In the genomic region with DNA sequence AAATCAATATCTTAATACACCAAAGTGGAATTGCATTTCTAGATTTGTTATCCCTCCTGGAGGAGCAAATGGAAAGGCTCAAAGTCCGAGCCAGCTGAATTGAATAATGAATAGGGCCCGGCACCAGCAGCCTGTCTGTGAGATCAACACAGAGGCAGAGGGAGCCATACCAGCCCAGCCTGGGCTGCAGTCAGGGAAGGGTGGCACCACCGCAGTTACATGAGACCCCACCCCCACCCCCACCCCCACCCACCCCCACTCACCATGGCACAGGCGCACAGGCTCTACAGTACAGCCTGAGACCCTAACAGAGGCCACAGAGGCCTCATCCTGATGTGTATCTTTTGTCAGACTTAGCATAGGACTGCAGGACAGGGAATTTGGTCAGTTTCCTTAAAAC, we compare ENCODE assay signal across 24 mouse cellular contexts. TPM values are rescaled to one million over a fixed set of nuclear protein-coding genes. Genes with fewer than 3 reads are reported as not detected.
A peak's percentile ranks its signal among the peaks of the same experiment; 100 is the strongest.
DNase-seq lines count a peak whose midpoint lies in the region; ATAC-seq and TF ChIP-seq lines count a peak whose summit lies in the region.
"Had no signal": no experiment of that assay in that cellular context is flagged by ENCODE, and none has a peak within 500 bp of the region (broad histone marks: within the 10 kb centered on the region; RNA-seq: fewer than 3 reads in every experiment).

No protein-coding gene starts in this region.

- peaks cover 57% of the 10 kb centered on the region for H3K4me1 ChIP-seq in heart, embryonic 13.5 days
- no peaks in the 10 kb centered on the region; the same call in 1 of the 2 replicates for H3K4me1 ChIP-seq in heart, adult 2 months (ENCODE audit: control insufficient read depth, insufficient read depth, low read length)
- H3K4me1 ChIP-seq in lung, embryonic 15.5 days, result peaks cover 44% of the 10 kb centered on the region
- peaks cover 25% of the 10 kb centered on the region for H3K4me1 ChIP-seq in intestine, embryonic 16.5 days (ENCODE audit: control insufficient read depth, insufficient read depth, low read length)
- H3K4me1 ChIP-seq: forebrain, embryonic 13.5 days had no signal

- ATAC-seq in heart, embryonic 13.5 days (ENCODE audit: extremely low read depth, insufficient number of reproducible peaks, low FRiP score, low TSS enrichment), result no peak
- ATAC-seq in lung, embryonic 15.5 days (ENCODE audit: borderline replicate concordance, extremely low read depth, low FRiP score, low TSS enrichment), result no peak
- ATAC-seq in intestine, embryonic 16.5 days, result 0 out of 2 replicates have a peak, but pooled peaks have one; percentile 16
- ATAC-seq: forebrain, embryonic 13.5 days; hindbrain, postnatal 0 days had no signal

- H3K4me3 ChIP-seq in heart, embryonic 13.5 days, result no peak overlapping the region
- H3K4me3 ChIP-seq in heart, adult 2 months, result no peak overlapping the region
- H3K4me3 ChIP-seq in lung, embryonic 15.5 days, result no peak overlapping the region
- no peak overlapping the region for H3K4me3 ChIP-seq in intestine, embryonic 16.5 days (ENCODE audit: low read length)
- H3K4me3 ChIP-seq: forebrain, embryonic 13.5 days; gastrocnemius, adult 2 months; hindbrain, embryonic 12.5 days had no signal

- no peak overlapping the region for H3K9ac ChIP-seq in heart, embryonic 13.5 days
- no peak overlapping the region for H3K9ac ChIP-seq in heart, adult 2 months (ENCODE audit: low read depth, low read length)
- no peak overlapping the region for H3K9ac ChIP-seq in lung, embryonic 15.5 days
- no peak overlapping the region for H3K9ac ChIP-seq in intestine, embryonic 16.5 days (ENCODE audit: low read depth, low read length)
- H3K9ac ChIP-seq: forebrain, embryonic 13.5 days; hindbrain, embryonic 12.5 days had no signal

- peak overlapping the region; percentile 36 for H3K4me2 ChIP-seq in heart, embryonic 13.5 days
- no peak overlapping the region for H3K4me2 ChIP-seq in lung, embryonic 15.5 days
- H3K4me2 ChIP-seq in intestine, embryonic 16.5 days (ENCODE audit: low read depth, low read length), result no peak overlapping the region
- H3K4me2 ChIP-seq: forebrain, embryonic 13.5 days; hindbrain, embryonic 12.5 days had no signal

- no peak for TF ChIP-seq POLR2A in heart, adult 2 months (IDR thresholded peaks at IDR 0.05; ENCODE audit: insufficient read depth, low read depth, low read length)

- DNase-seq in heart, adult 2 months, result no peak
- DNase-seq in lung, postnatal 25 days (ENCODE audit: low spot score), result no peak
- DNase-seq in testis, postnatal 14 days (ENCODE audit: low spot score), result no peak
- DNase-seq in cerebellum, adult 11 months, result no peak
- DNase-seq: adrenal gland, postnatal 10 days; cerebellum, adult 18-20 months; cerebellum, adult 9-11 months; cerebellum, postnatal 36 days; gastrocnemius, adult 2 months; heart, postnatal 36 days; kidney, adult 11 months had no signal

- H3K79me2 ChIP-seq in heart, adult 2 months (replicated peaks; ENCODE audit: control insufficient read depth, insufficient read depth, low read length), result no peaks in the 10 kb centered on the region

- peaks cover 77% of the 10 kb centered on the region for H3K27me3 ChIP-seq in heart, embryonic 13.5 days (replicated peaks)
- H3K27me3 ChIP-seq in heart, adult 2 months (ENCODE audit: control insufficient read depth, insufficient read depth, low read length), result no peaks in the 10 kb centered on the region
- no peaks in the 10 kb centered on the region for H3K27me3 ChIP-seq in lung, embryonic 15.5 days
- H3K27me3 ChIP-seq in intestine, embryonic 16.5 days (replicated peaks; ENCODE audit: control insufficient read depth, insufficient read depth, low read length), result no peaks in the 10 kb centered on the region

- 26% methylated on average over 4 of the region's 4 CpGs for WGBS in heart, embryonic 13.5 days
- WGBS in heart, adult 2 months, result 59% methylated on average over 4 of the region's 4 CpGs
- WGBS in lung, embryonic 15.5 days, result 32% methylated on average over 4 of the region's 4 CpGs
- WGBS in intestine, embryonic 16.5 days, result 32% methylated on average over 4 of the region's 4 CpGs

- no peaks in the 10 kb centered on the region for H3K36me3 ChIP-seq in heart, embryonic 13.5 days
- H3K36me3 ChIP-seq in heart, adult 2 months (ENCODE audit: control insufficient read depth, insufficient read depth, low read length), result no peaks in the 10 kb centered on the region
- no peaks in the 10 kb centered on the region for H3K36me3 ChIP-seq in lung, embryonic 15.5 days
- no peaks in the 10 kb centered on the region for H3K36me3 ChIP-seq in intestine, embryonic 16.5 days (ENCODE audit: control insufficient read depth, insufficient read depth, low read length)
- H3K36me3 ChIP-seq: hindbrain, embryonic 12.5 days had no signal

- intact Hi-C loops in heart, adult 2 months (cut with DNase I), result no loop called here

- TF ChIP-seq EP300 in heart, adult 2 months (IDR thresholded peaks at IDR 0.05; ENCODE audit: insufficient read depth, low read depth, low read length), result no peak

- no peaks in the 10 kb centered on the region for H3K9me3 ChIP-seq in heart, embryonic 13.5 days
- no peaks in the 10 kb centered on the region for H3K9me3 ChIP-seq in lung, embryonic 15.5 days
- no peaks in the 10 kb centered on the region for H3K9me3 ChIP-seq in intestine, embryonic 16.5 days (ENCODE audit: control insufficient read depth, low read length)
- H3K9me3 ChIP-seq: forebrain, embryonic 13.5 days; hindbrain, embryonic 12.5 days had no signal

- H3K27ac ChIP-seq in heart, embryonic 13.5 days (replicated peaks), result peak overlapping the region; percentile 45
- no peak overlapping the region for H3K27ac ChIP-seq in heart, adult 2 months
- H3K27ac ChIP-seq in lung, embryonic 15.5 days, result peak overlapping the region; percentile 4; the same call in 1 of the 2 replicates
- H3K27ac ChIP-seq in intestine, embryonic 16.5 days (ENCODE audit: low read length), result no peak overlapping the region
- H3K27ac ChIP-seq: forebrain, embryonic 13.5 days; gastrocnemius, adult 2 months; hindbrain, embryonic 12.5 days; hindbrain, postnatal 0 days had no signal

- no peak for TF ChIP-seq CTCF in heart, adult 2 months (IDR thresholded peaks at IDR 0.05)

RNA-seq across cellular contexts. Expression of a gene that starts 17.7 kb away (rescaled TPM):
- 2.0 and 2.9 TPM in 2 replicates for polyA plus RNA-seq in heart, embryonic 13.5 days (2015; fragmentation: Nextera tagmentation; extraction: Ambion mirVana)
- total RNA-seq in heart, adult 2 months (2021), result 1 to 10 TPM; 5.5 to 5.7 TPM
- 6.9 and 7.5 TPM in 2 replicates for polyA plus RNA-seq in heart, adult 2 months (2012; rRNA removed)
- 40.9 and 44.9 TPM in 2 replicates for polyA plus RNA-seq in lung, embryonic 15.5 days (2015; fragmentation: Nextera tagmentation; extraction: Ambion mirVana)
- polyA plus RNA-seq in intestine, embryonic 16.5 days (2015; fragmentation: Nextera tagmentation; extraction: Ambion mirVana), result 1.7 and 2.2 TPM in 2 replicates
- total RNA-seq: MEL had no signal

RNA-seq across cellular contexts. Expression of a gene that starts 35.5 kb away (rescaled TPM):
- polyA plus RNA-seq in heart, embryonic 13.5 days (2015; fragmentation: Nextera tagmentation; extraction: Ambion mirVana), result not detected in 2 replicates
- total RNA-seq in heart, adult 2 months (2021), result not detected
- not detected in 2 replicates for polyA plus RNA-seq in heart, adult 2 months (2012; rRNA removed)
- polyA plus RNA-seq in lung, embryonic 15.5 days (2015; fragmentation: Nextera tagmentation; extraction: Ambion mirVana), result 0.62 TPM in 1 of 2 replicates, not detected in the other
- not detected in 2 replicates for polyA plus RNA-seq in intestine, embryonic 16.5 days (2015; fragmentation: Nextera tagmentation; extraction: Ambion mirVana)
- total RNA-seq: adrenal gland, postnatal 10 days; adrenal gland, postnatal 4 days; gastrocnemius, adult 2 months; gastrocnemius, postnatal 4 days; heart, postnatal 36 days; hindbrain, postnatal 0 days; MEL had no signal
- polyA plus RNA-seq: brain, embryonic 14.5 days; C2C12; embryonic facial prominence, embryonic 14.5 days; forebrain, embryonic 13.5 days; heart, postnatal 0 days; hindbrain, embryonic 12.5 days; hindbrain, postnatal 0 days had no signal

Comparison
In these comparisons a context has a peak if more than half of its experiments do, and no peak if none do; other contexts are left out.
1. H3K27ac ChIP-seq: peak in heart, embryonic 13.5 days (single experiment) and lung, embryonic 15.5 days (single experiment); none in heart, adult 2 months (single experiment) and intestine, embryonic 16.5 days (single experiment).